Mouse (Mus musculus): ENCODE measurements at regions not wholly inside any gene's neighbourhood (a gene's known extent, or its start where the extent isn't known, plus 50 kb on each side); places are given as distances from the start of the nearest gene placed in this dataset.
A peak's percentile ranks its signal among the peaks of the same experiment; 100 is the strongest.

GRCm38 (mm10) chr7:88959332-88960124 is 444.5 kb downstream of the Tmem135 start:
- intact Hi-C loops (cut with DNase I): no loop called here

GRCm38 (mm10) chr7:88954978-88955377 is 449.0 kb downstream of the Tmem135 start:
- DNase-seq: no peak
- intact Hi-C loops (cut with DNase I): no loop called here

More at GRCm38 (mm10) chr7:88959332-88960124, 444.5 kb downstream of the Tmem135 start:
- DNase-seq: peak; percentile 9 to 10

GRCm38 (mm10) chr7:88945338-88945737 is 458.7 kb downstream of the Tmem135 start:
- intact Hi-C loops (cut with DNase I): no loop called here
- no peak for DNase-seq

- DNase-seq: no peak
- intact Hi-C loops (cut with DNase I): no loop called here
Observed at GRCm38 (mm10) chr7:88944936-88945335, 459.1 kb downstream of the Tmem135 start.

GRCm38 (mm10) chr7:88941246-88941910 is 462.6 kb downstream of the Tmem135 start:
- DNase-seq: no peak
- intact Hi-C loops (cut with DNase I): no loop called here

GRCm38 (mm10) chr7:88940196-88940595 is 463.8 kb downstream of the Tmem135 start:
- intact Hi-C loops (cut with DNase I): no loop called here
- no peak for DNase-seq

- DNase-seq: no peak
- intact Hi-C loops (cut with DNase I): no loop called here
Observed at GRCm38 (mm10) chr7:88928245-88928795, 475.7 kb downstream of the Tmem135 start.
